Mouse (Mus musculus) heart, postnatal 0 days (tissue): ENCODE measurements around the gene Foxe1.

Experiments used
- CTCF ChIP-seq: IDR thresholded peaks from 2 replicates; pipeline ENCODE4 v1.5.1; 2016; ENCODE audit warnings: antibody characterized with exemption, control low read depth, low read depth
- EP300 ChIP-seq: IDR thresholded peaks from 2 replicates; pipeline ENCODE4 v1.6.1; 2016; ENCODE audit warnings: antibody characterized with exemption, low read depth

DNA sequence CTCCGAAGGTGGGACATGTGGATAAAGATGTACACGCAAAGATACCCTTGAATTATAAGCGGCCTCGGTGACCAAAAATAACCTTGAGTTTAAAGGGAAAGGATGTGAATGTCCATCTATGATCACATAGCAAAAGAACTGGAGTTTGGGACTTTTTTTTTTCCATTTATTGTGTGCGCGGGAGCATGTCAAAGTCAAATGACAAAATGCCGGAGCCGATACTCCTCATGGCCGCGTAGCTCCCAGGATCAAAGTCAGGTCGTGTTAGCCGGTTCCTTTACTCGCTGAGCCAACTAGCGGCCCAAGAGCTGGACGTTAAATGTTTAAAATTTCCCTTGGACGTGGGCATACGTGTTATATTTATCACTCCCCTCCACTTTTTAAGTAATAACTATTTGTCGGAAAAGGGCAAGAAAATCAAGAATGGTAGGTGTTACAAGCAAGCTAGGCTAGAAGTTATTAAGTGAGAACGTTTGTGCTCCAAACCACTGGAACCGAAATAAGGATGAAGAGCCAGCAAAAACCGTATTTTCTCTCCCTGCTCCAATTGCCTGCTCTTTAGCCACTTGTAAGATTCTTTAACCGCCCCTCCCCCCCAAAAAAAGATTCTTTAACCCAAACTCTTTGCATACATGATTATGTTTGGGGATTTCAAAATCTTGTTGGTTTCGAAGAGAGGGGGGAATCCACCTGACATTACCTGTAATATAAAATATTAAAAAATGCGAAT lies 46.4 kb downstream of the Foxe1 start:
- TF ChIP-seq CTCF (no peak), EP300 (no peak)
